Mouse (Mus musculus): Measurements from ENCODE around the gene Nrxn1.
"Not testable (repeated sequence)": the region's sequence is repeated elsewhere in the genome, so short reads cannot be mapped to it uniquely, and the experiment has no call there.

Gene Nrxn1

GRCm38 (mm10) chr17:90550415-90550814 lies 542.5 kb downstream of the Nrxn1 start:
- no peak for DNase-seq

GRCm38 (mm10) chr17:90546806-90547205 lies 546.1 kb downstream of the Nrxn1 start:
- DNase-seq = no peak

DNA sequence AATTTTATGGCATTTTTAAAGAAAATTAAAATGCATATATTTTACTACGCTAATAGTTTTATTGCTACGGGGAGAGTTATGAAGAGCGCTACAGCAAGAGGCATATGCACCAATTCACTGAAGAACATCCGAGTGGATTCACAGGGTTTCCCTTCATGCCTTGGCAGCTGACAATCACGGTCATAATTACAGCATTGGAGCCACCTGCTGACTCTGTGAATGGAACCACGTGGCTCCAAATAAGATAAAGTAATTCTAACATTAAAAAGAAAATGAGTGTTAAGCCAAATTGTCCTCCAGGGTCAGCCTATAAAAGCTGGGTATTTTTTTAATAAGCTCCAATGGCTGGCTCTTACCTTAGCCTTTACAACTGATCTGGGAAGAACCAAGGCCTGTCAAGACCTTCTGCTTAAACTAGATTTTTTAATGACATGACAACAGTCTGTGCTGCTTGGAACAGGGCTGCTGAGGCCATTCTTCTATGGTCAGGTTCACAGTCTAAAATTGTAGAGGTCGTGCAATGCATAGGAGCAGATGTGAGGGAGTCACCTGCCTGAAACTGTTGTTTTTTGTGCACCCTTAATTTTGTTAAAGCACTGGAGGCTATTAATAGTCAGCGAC lies 548.1 kb downstream of the Nrxn1 start:
- DNase-seq = no peak

GRCm38 (mm10) chr17:90543986-90544638 lies 548.8 kb downstream of the Nrxn1 start:
- DNase-seq = no peak

DNA sequence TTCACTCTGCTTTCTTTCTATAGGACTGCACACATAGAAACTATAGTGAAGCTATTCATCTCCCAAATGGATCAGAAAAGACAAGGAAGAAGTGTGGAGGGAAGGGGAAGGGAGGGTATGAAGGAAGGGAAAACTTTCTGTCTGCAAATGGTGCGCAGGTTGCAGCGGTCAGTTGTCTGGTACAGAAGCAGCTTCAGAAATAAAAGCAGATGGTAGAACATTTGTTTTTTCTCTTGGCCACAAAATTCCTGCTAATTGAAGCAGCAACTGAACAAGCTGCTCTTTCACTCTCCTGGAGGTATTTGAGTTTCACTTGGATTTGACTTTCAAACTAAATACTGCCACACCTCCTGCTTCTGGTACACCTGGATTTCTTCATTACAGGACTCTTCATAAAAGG lies 561.4 kb downstream of the Nrxn1 start:
- no peak for DNase-seq

DNA sequence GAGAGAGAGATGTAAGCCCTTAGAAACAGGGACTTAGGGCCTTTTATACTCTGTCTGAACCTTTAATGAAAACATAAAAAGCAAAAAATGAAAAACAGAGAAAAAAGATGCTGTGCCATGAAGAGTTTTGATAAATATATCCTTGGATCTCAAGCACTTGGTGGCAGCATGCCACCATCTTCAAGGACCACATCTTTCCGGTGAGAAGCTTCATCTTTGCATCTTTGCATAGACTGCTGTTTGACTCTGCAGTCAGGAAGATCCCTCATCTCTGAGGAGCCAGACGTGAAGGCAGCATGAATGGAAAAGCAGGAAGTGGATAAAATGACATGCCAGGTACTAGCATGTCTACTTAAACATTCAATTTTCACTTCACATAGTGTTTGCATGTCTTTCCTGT lies 586.8 kb downstream of the Nrxn1 start:
- no peak for DNase-seq

- DNase-seq = not testable (repeated sequence)
Observed at GRCm38 (mm10) chr17:90503999-90504398, 588.9 kb downstream of the Nrxn1 start.

- DNase-seq = peak; percentile 37 to 74
Observed at GRCm38 (mm10) chr17:90501023-90501675, 591.7 kb downstream of the Nrxn1 start.

DNA sequence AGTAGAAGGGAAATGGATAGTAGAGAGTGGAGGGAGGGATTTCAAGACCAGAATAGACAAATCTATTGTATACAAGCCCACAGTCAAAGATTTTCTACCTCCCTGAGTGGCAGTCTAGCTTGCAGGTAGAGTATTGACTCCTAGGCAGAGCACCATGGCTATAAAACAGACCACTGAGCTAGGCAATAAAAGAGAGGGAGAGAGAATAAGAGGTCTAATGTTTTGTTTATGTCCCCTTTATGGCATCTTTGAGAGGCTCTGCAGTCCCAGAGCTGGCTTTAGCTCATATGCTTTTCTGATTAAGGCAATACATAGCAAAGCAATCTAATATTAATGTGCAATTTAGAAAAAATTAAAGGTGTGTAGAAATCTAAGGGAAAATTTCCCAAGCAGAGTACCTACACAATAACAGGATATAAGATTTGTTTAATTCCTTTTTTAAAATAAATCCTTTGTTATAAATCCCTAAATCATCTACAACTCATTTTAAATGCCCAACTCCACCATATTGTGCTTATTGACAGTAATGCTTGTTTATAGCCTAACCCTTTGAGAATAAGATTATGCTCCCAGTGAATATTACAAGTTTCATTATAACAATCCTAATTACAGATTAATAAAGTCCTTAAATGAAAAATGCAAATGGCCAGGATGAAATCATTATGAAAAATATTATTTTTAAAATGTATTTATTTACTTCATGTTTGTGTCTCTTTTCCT lies 613.2 kb downstream of the Nrxn1 start:
- no peak for DNase-seq

GRCm38 (mm10) chr17:90456748-90457147 lies 636.1 kb downstream of the Nrxn1 start:
- no peak for DNase-seq

DNA sequence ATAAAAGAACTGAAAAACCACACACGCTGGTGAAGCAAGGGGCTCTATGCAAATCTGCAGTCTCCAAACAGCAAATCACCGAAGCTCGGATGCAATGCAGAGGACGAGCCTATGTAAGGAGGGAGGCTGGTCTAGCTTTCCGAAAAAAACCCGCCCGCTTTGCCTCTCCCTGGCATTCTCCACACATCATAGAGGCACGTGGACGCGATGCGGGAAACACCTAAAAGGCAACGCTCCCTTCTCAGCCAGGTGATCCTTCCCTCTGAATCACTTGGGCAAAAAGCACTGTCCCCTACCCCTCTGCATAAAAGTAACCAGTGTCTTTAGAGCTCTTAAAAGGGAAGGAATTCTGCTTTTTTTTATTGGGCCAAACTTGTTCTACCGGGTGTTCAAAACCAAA lies 637.0 kb downstream of the Nrxn1 start:
- no peak for DNase-seq

GRCm38 (mm10) chr17:90455409-90455775 lies 637.5 kb downstream of the Nrxn1 start:
- DNase-seq = peak in 1 of 2 experiments; percentile 3

DNA sequence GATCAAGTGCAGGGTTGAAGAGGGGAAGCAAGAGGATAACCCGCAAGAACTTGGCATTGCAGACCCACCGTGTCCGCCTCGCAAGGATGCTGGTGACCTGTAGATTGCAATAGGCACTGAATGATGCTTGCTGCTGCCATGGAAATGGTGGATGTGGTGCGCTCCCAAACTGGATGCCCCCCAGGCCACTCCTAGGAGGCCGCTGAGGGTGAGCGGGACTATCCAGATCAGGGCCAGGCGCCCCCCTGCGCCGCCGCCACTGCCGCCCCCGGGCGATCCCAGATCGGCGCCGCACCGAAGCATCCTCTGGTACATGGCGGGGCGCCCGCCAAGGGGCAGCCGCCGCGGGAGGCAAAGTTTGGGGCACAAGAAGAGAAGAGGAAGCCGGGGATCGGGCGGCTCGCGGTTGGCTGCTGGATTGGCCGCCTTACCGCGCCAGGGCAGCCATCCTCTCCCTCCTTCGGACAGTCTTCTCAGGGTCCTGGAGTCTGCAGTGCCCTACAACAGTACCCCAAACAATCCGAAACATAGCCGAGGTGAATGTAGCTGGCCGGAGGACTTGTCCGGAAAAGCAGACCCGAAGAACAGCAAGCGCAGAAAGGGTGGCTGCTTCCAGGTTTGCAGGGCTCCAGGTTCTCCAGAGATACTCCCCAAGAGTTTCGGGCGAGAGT lies 638.0 kb downstream of the Nrxn1 start:
- DNase-seq = no peak

DNA sequence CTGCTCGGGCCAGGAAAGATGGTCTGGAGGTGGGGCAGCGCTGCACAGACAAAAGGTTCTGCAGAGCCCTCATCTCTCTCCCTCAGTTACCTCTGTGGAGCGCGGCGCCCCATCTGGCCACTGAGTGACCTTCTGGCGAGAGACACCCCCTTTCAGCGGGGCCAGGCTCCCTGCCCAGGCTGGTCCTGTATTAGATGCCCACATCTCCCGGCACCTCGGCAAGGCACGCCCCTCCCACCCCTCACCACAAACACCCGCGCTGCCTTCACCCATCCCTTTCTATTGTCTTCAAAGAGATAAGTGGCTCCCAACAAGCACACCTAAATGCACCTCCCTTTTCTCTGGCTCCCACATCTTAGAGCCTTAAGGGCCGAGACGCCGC lies 638.5 kb downstream of the Nrxn1 start:
- no peak for DNase-seq

DNA sequence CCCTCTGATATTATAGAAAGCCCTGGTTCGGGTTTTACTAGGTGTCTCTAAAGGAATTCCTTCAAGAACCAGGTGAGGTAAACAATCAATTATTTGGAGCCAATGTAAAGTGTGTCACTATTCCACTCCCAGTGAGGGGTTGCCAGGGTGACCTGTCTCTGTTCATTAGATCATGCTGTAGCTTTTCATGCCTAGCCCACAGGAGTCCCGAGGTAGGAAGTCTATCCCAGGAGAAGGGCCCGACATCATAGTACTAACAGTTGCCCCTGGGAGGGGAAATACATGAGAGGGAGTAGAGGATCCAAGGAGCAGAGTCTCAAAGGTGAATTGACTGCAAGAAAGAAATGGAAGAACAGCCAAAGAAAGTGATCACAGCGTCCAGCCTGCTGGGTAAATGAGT lies 639.6 kb downstream of the Nrxn1 start:
- DNase-seq = no peak

GRCm38 (mm10) chr17:90452770-90453169 lies 640.1 kb downstream of the Nrxn1 start:
- DNase-seq = no peak

GRCm38 (mm10) chr17:90451384-90451783 lies 641.5 kb downstream of the Nrxn1 start:
- no peak for DNase-seq

DNA sequence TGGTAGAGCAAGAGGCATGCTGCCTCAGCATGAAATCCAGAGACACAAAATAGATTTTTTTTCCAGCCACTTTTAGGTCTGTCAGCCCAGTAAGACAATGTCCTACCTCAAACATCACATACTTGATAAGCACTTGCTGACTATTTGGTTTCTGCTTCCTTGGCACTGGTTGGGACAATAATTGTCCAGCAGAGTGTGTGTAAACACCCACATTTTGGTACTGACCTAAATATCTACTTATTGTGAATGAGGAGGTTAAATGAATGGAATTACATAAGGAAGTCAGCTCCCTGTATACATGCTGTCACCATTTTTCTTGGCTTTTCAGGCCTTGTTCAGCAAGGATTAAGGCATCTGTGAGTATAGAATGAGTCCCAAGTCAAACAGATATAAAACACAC lies 649.8 kb downstream of the Nrxn1 start:
- DNase-seq = no peak

GRCm38 (mm10) chr17:90435836-90436235 lies 657.0 kb downstream of the Nrxn1 start:
- DNase-seq = no peak

- DNase-seq = no peak
Observed at GRCm38 (mm10) chr17:90435371-90435770, 657.5 kb downstream of the Nrxn1 start.

GRCm38 (mm10) chr17:90430211-90430610 lies 662.7 kb downstream of the Nrxn1 start:
- DNase-seq = no peak

GRCm38 (mm10) chr17:90425974-90426373 lies 666.9 kb downstream of the Nrxn1 start:
- DNase-seq = no peak

GRCm38 (mm10) chr17:90422591-90422990 lies 670.3 kb downstream of the Nrxn1 start:
- no peak for DNase-seq
